Mouse (Mus musculus) forebrain, embryonic 10.5 days (tissue): ENCODE measurements around the gene Olfr420. TPM values are rescaled to one million over a fixed set of nuclear protein-coding genes. Genes with fewer than 3 reads are reported as not detected.

Source experiments
- DNase-seq: peaks from one replicate; pipeline ENCODE4 v3.0.0-alpha.2; 2017; ENCODE audit warnings: low spot score; ENCODE audit errors: extremely low spot score
- H3K27ac ChIP-seq: fragments of 300-500 bp; sonication (generic); 2 replicates; pipeline ENCODE4 v1.5.1; 2016; ENCODE audit warnings: mild to moderate bottlenecking
- H3K27me3 ChIP-seq: fragments of 300-500 bp; sonication (generic); 2 replicates; pipeline ENCODE4 v1.6.1; 2016; ENCODE audit warnings: mild to moderate bottlenecking; ENCODE audit not compliant: poor library complexity, severe bottlenecking
- H3K36me3 ChIP-seq: fragments of 300-500 bp; sonication (generic); replicated peaks from 2 replicates; pipeline ENCODE4 v1.6.1; 2016; ENCODE audit warnings: mild to moderate bottlenecking, moderate library complexity
- H3K4me1 ChIP-seq: fragments of 300-500 bp; sonication (generic); 2 replicates; pipeline ENCODE4 v1.6.1; 2016
- H3K4me3 ChIP-seq: fragments of 300-500 bp; sonication (generic); 2 replicates; pipeline ENCODE4 v1.5.1; 2016; ENCODE audit warnings: mild to moderate bottlenecking, moderate library complexity
- H3K9me3 ChIP-seq: fragments of 300-500 bp; sonication (generic); 2 replicates; pipeline ENCODE4 v1.6.1; 2016; ENCODE audit warnings: mild to moderate bottlenecking, moderate library complexity
- WGBS: fragments of 180-500 bp; shearing (Covaris S2); methylation state at CpG from one replicate; pipeline ENCODE4 v1.1.7; 2016; 5-methylcytosine and 5-hydroxymethylcytosine counted together
- polyA plus RNA-seq: library from polyadenylated mRNA; unstranded; fragments of >200 nt; fragmentation: Nextera tagmentation; extraction: Ambion mirVana; gene quantifications from 2 replicates; pipeline ENCODE4 v1.2.1, GENCODE M21; 2016

The Olfr420 gene
- polyA plus RNA-seq, 1 experiment from 2014 or later, result not detected

DNA sequence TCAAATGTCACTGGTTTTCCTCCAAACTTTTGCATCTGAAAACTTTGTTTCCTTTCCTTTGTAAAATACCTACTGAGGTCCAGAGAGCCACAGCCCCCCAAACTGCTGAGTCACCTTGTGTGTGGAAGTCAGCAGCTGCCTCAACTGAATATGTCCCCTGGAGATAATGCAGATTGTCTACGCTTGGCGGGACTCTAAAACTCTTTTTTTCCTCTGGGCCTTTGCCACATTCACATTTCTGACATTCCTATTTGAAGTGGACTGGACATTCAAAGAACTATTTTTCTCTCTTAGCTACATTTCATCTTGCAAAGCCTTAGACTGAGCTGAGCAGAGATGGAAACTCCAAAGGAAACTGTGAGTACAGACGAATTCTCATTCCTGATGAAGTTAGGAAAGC lies 17.2 kb downstream of the Olfr420 start, which contains the start of gene Spta1:
Spta1 (plus strand) TSS at position 172 of the 400 bp plus-strand sequence.
- no peaks in the 10 kb centered on the region for H3K27me3 ChIP-seq
- peaks cover 5% of the 10 kb centered on the region for H3K4me1 ChIP-seq
- no peaks in the 10 kb centered on the region for H3K36me3 ChIP-seq
- 22% methylated on average over 3 of the region's 3 CpGs for WGBS
- H3K27ac ChIP-seq, result peak within 1 kb of the TSS; percentile 66
- H3K9me3 ChIP-seq, result no peaks in the 10 kb centered on the region
- no peak within 1 kb of the TSS for H3K4me3 ChIP-seq
- peak; percentile 18 for DNase-seq

DNA sequence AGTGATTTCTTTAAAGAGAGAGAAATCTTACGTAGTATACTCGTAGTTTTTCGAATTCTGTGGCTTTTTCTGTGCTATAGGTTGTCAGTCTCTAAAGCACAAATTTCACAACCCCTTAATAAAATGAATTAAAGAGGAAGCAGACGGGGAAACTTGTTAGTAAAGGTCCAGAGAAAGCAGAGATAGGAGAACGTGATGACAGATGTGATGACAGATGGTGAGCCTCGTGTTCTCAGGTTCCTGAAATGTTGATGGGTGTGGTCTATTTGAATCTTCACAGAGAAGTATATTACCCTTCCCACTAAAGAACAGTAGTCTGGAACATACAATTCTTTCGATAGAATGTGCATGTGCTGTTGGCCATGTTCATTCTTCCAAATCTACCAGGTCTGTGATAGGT lies 49.3 kb downstream of the Olfr420 start:
- DNase-seq, result no peak
- H3K27me3 ChIP-seq, result no peaks in the 10 kb centered on the region
- no peak overlapping the region for H3K4me3 ChIP-seq
- no peaks in the 10 kb centered on the region for H3K36me3 ChIP-seq
- no peaks in the 10 kb centered on the region for H3K9me3 ChIP-seq
- no peaks in the 10 kb centered on the region for H3K4me1 ChIP-seq
- no peak overlapping the region for H3K27ac ChIP-seq
- WGBS, result 85% methylated on average over 7 of the region's 7 CpGs

Other genes with a start within 250 kb of the Olfr420 start
- gene Ifi211, start 242.6 kb upstream of the Olfr420 start, polyA plus RNA-seq, result 0.26 TPM in 2 replicates
- 0.12 TPM in 1 of 2 replicates, not detected in the other for gene Mndal, start 213.1 kb upstream of the Olfr420 start, polyA plus RNA-seq
- 0.05 TPM in 1 of 2 replicates, not detected in the other for gene Ifi203, start 213.0 kb upstream of the Olfr420 start, polyA plus RNA-seq
- not detected in 2 replicates for gene Ifi202b, start 172.9 kb upstream of the Olfr420 start, polyA plus RNA-seq
- gene Ifi205, start 123.8 kb upstream of the Olfr420 start, polyA plus RNA-seq, result not detected in 2 replicates
- not detected in 2 replicates for gene Olfr433, start 114.9 kb upstream of the Olfr420 start, polyA plus RNA-seq
- not detected in 2 replicates for gene Olfr432, start 106.4 kb upstream of the Olfr420 start, polyA plus RNA-seq
- gene Olfr430, start 89.0 kb upstream of the Olfr420 start, polyA plus RNA-seq, result not detected in 2 replicates
- gene Olfr429, start 71.3 kb upstream of the Olfr420 start, polyA plus RNA-seq, result not detected in 2 replicates
- not detected in 2 replicates for gene Olfr427, start 58.7 kb upstream of the Olfr420 start, polyA plus RNA-seq
- gene Olfr231, start 34.5 kb upstream of the Olfr420 start, polyA plus RNA-seq, result not detected in 2 replicates
- not detected in 2 replicates for gene Olfr424, start 24.1 kb upstream of the Olfr420 start, polyA plus RNA-seq
- gene Spta1, start 17.1 kb downstream of the Olfr420 start, polyA plus RNA-seq, result 1.8 and 2.7 TPM in 2 replicates
- not detected in 2 replicates for gene Olfr419, start 96.4 kb downstream of the Olfr420 start, polyA plus RNA-seq
- not detected in 2 replicates for gene Mptx1, start 174.9 kb downstream of the Olfr420 start, polyA plus RNA-seq
- gene Olfr417, start 209.5 kb downstream of the Olfr420 start, polyA plus RNA-seq, result not detected in 2 replicates
- not detected in 2 replicates for gene Olfr248, start 235.4 kb downstream of the Olfr420 start, polyA plus RNA-seq